Mouse (Mus musculus): Measurements from ENCODE around the gene Spag9. TPM values are rescaled to one million over a fixed set of nuclear protein-coding genes. Genes with fewer than 3 reads are reported as not detected.

Gene Spag9
- total and polyA plus RNA-seq, 3 experiments: 21.0 to 32.1 (median 22.6) TPM

DNA sequence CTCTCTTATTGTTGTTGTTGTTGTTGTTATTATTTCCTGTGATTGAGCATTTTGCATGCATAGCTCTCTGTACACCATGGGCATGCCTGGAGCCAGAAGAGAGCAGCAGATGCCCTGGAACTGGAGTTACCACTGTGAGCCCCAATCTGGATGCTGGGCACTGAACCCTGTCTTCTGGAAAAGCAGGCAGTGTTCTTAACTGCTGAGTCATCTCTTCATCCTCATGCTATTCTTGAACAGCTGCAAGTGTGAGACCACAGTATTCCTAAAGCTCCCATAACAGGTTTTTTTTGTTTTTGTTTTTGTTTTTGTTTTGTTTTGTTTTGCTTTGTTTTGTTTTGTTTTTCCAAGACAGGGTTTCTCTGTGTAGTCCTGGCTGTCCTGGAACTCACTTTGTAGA lies 9.6 kb upstream of the Spag9 start:
- Histone ChIP-seq H3K79me2 (replicated peaks; ENCODE audit: control insufficient read depth, extremely low read depth, insufficient read depth, poor library complexity, severe bottlenecking) (no peaks in the 10 kb centered on the region), H3K4me3 (replicated peaks in 1 of 3; ENCODE audit: low read depth in 2 of 3, low read length in 2 of 3, poor library complexity in 1 of 3) (no peak overlapping the region), H3K27ac (ENCODE audit: insufficient read depth, low read depth) (no peak overlapping the region), H3K36me3 (replicated peaks in 1 of 2; ENCODE audit: control insufficient read depth in 1 of 2, insufficient read depth in 1 of 2, low read length in 1 of 2) (no peaks in the 10 kb centered on the region), H3K4me1 (ENCODE audit: control insufficient read depth in 1 of 2, insufficient read depth in 2 of 2) (peaks cover 13 to 31% of the 10 kb centered on the region in 2 experiments), H3K9me3 (replicated peaks; ENCODE audit: low read length) (no peaks in the 10 kb centered on the region), H3K9ac (ENCODE audit: insufficient read depth, low read depth) (no peak overlapping the region), H3K27me3 (replicated peaks) (no peaks in the 10 kb centered on the region), H3K4me2 (ENCODE audit: insufficient read depth, low read depth, poor library complexity, severe bottlenecking) (no peak overlapping the region)
- in situ Hi-C loops (cut with MboI; ENCODE audit: low pct_ligation_motif_present, low pct_unique_long_range_greater_than_20kb, low sequenced_read_pairs): no loop called here
- DNase-seq (ENCODE audit: extremely low read depth): no peak
- TF ChIP-seq RCOR1 (conservative IDR thresholded peaks at IDR 0.05; ENCODE audit: low read depth, low read length): no peak
- no peak for TF ChIP-seq MYC (IDR thresholded peaks at IDR 0.05; ENCODE audit: low read depth, low read length)
- peak; percentile 77 for TF ChIP-seq MAFK (IDR thresholded peaks at IDR 0.05; ENCODE audit: insufficient replicate concordance, low read length)
- dilution Hi-C loops (cut with MboI; ENCODE audit: extremely low pct_ligation_motif_present, extremely low pct_unique_long_range_greater_than_20kb, low sequenced_read_pairs): no loop called here

DNA sequence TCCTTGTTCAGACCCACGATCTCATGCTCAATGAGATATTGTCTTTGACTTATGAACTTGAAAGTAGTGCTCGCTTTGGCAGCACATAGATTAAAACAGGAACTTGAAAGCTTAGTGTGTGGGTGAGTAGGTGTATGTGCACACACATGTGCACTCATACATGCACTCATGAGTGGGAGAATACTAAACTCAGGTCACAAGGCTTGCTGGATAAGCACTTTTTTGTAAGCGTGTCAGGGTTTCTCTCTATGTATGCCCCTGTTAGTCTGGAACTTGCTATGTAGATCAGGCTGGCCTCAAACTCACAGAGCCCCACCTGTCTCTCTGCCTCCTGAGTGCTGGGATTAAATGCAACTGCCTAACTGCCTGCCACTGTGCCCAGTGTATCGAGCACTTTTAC lies 8.9 kb upstream of the Spag9 start:
- Histone ChIP-seq H3K4me2 (ENCODE audit: insufficient read depth, low read depth, poor library complexity, severe bottlenecking) (no peak overlapping the region), H3K36me3 (replicated peaks in 1 of 2; ENCODE audit: control insufficient read depth in 1 of 2, insufficient read depth in 1 of 2, low read length in 1 of 2) (no peaks in the 10 kb centered on the region), H3K9me3 (replicated peaks; ENCODE audit: low read length) (no peaks in the 10 kb centered on the region), H3K27me3 (replicated peaks) (no peaks in the 10 kb centered on the region), H3K4me3 (replicated peaks in 1 of 3; ENCODE audit: low read depth in 2 of 3, low read length in 2 of 3, poor library complexity in 1 of 3) (no peak overlapping the region), H3K9ac (ENCODE audit: insufficient read depth, low read depth) (peak overlapping the region; percentile 0; the same call in 1 of the 2 replicates), H3K4me1 (ENCODE audit: control insufficient read depth in 1 of 2, insufficient read depth in 2 of 2) (peaks cover 13 to 31% of the 10 kb centered on the region in 2 experiments), H3K79me2 (replicated peaks; ENCODE audit: control insufficient read depth, extremely low read depth, insufficient read depth, poor library complexity, severe bottlenecking) (no peaks in the 10 kb centered on the region), H3K27ac (ENCODE audit: insufficient read depth, low read depth) (no peak overlapping the region)
- in situ Hi-C loops (cut with MboI; ENCODE audit: low pct_ligation_motif_present, low pct_unique_long_range_greater_than_20kb, low sequenced_read_pairs) (no loop called here), dilution Hi-C loops (cut with MboI; ENCODE audit: extremely low pct_ligation_motif_present, extremely low pct_unique_long_range_greater_than_20kb, low sequenced_read_pairs) (no loop called here)
- no peak for TF ChIP-seq POLR2A (IDR thresholded peaks at IDR 0.05; ENCODE audit: low read depth, low read length)
- no peak for DNase-seq (ENCODE audit: extremely low read depth)

DNA sequence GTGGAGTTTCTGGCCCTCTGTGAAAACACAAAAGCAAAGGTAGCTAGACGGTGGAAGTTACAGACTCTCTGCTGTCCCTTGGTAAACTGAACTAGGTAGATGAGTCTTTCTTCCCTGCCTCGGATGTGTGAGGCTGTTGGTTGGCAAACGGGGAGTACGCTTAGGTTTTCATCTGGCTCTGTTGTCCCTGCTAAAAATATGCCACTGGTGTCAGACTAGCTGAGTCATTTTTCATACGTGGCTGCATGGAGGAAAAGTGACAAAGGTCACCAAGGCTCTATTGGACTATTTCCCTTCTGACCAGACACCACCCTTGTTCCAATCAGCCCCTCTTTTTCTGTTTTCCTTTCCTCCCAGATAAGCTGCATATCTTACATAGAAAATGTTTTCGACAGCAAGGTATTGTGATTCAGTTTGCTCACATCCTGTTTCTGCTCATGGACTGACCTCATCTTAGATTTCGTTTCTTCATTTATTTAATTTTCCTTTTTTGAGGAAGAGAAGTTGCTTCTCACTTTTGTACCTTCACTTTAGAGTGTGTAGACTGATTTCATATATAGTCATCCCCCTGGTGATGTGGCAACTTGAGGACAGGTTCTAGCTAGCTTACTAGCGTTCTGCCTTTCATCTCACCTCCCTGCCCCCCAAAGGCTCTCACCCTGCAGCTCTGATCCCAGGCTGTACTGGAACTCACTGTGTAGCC lies 8.1 kb upstream of the Spag9 start:
- peak overlapping the region; percentile 1; the same call in 1 of the 2 replicates for H3K9ac ChIP-seq (ENCODE audit: insufficient read depth, low read depth)

More for the DNA sequence above, 8.1 kb upstream of the Spag9 start:
- Histone ChIP-seq H3K9me3 (replicated peaks; ENCODE audit: low read length) (no peaks in the 10 kb centered on the region), H3K4me3 (replicated peaks in 1 of 3; ENCODE audit: low read depth in 2 of 3, low read length in 2 of 3, poor library complexity in 1 of 3) (no peak overlapping the region), H3K4me1 (ENCODE audit: control insufficient read depth in 1 of 2, insufficient read depth in 2 of 2) (peaks cover 13 to 31% of the 10 kb centered on the region in 2 experiments), H3K79me2 (replicated peaks; ENCODE audit: control insufficient read depth, extremely low read depth, insufficient read depth, poor library complexity, severe bottlenecking) (no peaks in the 10 kb centered on the region), H3K4me2 (ENCODE audit: insufficient read depth, low read depth, poor library complexity, severe bottlenecking) (no peak overlapping the region), H3K27ac (ENCODE audit: insufficient read depth, low read depth) (no peak overlapping the region), H3K27me3 (replicated peaks) (no peaks in the 10 kb centered on the region), H3K36me3 (replicated peaks in 1 of 2; ENCODE audit: control insufficient read depth in 1 of 2, insufficient read depth in 1 of 2, low read length in 1 of 2) (no peaks in the 10 kb centered on the region)
- dilution Hi-C loops (cut with MboI; ENCODE audit: extremely low pct_ligation_motif_present, extremely low pct_unique_long_range_greater_than_20kb, low sequenced_read_pairs): no loop called here
- no peak for TF ChIP-seq POLR2A (IDR thresholded peaks at IDR 0.05; ENCODE audit: low read depth, low read length)
- TF ChIP-seq BHLHE40 (IDR thresholded peaks at IDR 0.05; ENCODE audit: low read depth, low read length): no peak
- 0 out of 2 replicates have a peak, but pooled peaks have one; percentile 14 for TF ChIP-seq TBP (conservative IDR thresholded peaks at IDR 0.05; ENCODE audit: low read depth, low read length)
- TF ChIP-seq ETS1 (conservative IDR thresholded peaks at IDR 0.05; ENCODE audit: low read depth, low read length): 0 out of 2 replicates have a peak, but pooled peaks have one; percentile 35
- DNase-seq (ENCODE audit: extremely low read depth): no peak
- in situ Hi-C loops (cut with MboI; ENCODE audit: low pct_ligation_motif_present, low pct_unique_long_range_greater_than_20kb, low sequenced_read_pairs): no loop called here

All from CH12.LX (cell line).